Mouse (Mus musculus) olfactory bulb, adult 2 months (tissue): ENCODE results near the gene Rnase2a. TPM values are rescaled to one million over a fixed set of nuclear protein-coding genes. Genes with fewer than 3 reads are reported as not detected.
"Not testable (repeated sequence)": the region's sequence is repeated elsewhere in the genome, so short reads cannot be mapped to it uniquely, and the experiment has no call there.

ENCODE experiments used
- H3K27ac ChIP-seq: fragments of 200-500 bp; 2 replicates; pipeline ENCODE4 v1.5.1; 2012; ENCODE audit warnings: low read depth, low read length; ENCODE audit not compliant: insufficient read depth
- H3K4me1 ChIP-seq: fragments of 200-500 bp; 2 replicates; pipeline ENCODE4 v1.6.1; 2012; ENCODE audit warnings: low read length; ENCODE audit not compliant: control insufficient read depth, insufficient read depth
- H3K4me3 ChIP-seq: fragments of 200-500 bp; 2 replicates; pipeline ENCODE4 v1.5.1; 2012; ENCODE audit warnings: mild to moderate bottlenecking, low read depth, low read length, moderate library complexity; ENCODE audit not compliant: insufficient read depth
- CTCF ChIP-seq: fragments of 200-500 bp; IDR thresholded peaks from 2 replicates; pipeline ENCODE4 v1.5.1; 2012; ENCODE audit warnings: low read depth, mild to moderate bottlenecking, low read length, moderate library complexity; ENCODE audit not compliant: insufficient read depth
- POLR2A ChIP-seq: fragments of 200-500 bp; IDR thresholded peaks from 2 replicates; pipeline ENCODE4 v1.6.1; 2012; ENCODE audit warnings: mild to moderate bottlenecking, low read depth, low read length, moderate library complexity; ENCODE audit not compliant: insufficient read depth
- WGBS: fragments of 180-500 bp; shearing (Covaris S2); methylation state at CpG from one replicate; pipeline ENCODE4 v1.1.7; 2018; 5-methylcytosine and 5-hydroxymethylcytosine counted together
- polyA plus RNA-seq: library from polyadenylated mRNA; stranded (reverse); fragments of >200 nt; gene quantifications from 2 replicates; pipeline ENCODE4 v1.2.4, GENCODE M21; 2012; ENCODE audit warnings: low replicate concordance; ENCODE audit not compliant: missing spikeins, insufficient read depth, insufficient read length

Rnase2a gene
- polyA plus RNA-seq: not detected in 2 replicates

GRCm38 (mm10) chr14:51256041-51256440, at the start of gene Rnase2a:
Gene Rnase2a, minus strand, starts transcription at chr14:51256112.
- Histone ChIP-seq H3K4me1 (no peaks in the 10 kb centered on the region), H3K4me3 (no peak within 1 kb of the TSS), H3K27ac (no peak within 1 kb of the TSS)
- TF ChIP-seq POLR2A (no peak), CTCF (no peak)
- WGBS: 93% methylated on average over 3 of the region's 3 CpGs

GRCm38 (mm10) chr14:51291505-51291904, 35.6 kb upstream of the Rnase2a start:
- WGBS: 67% methylated on average over 1 of the region's 1 CpGs
- no peak overlapping the region for H3K4me3 ChIP-seq
- H3K4me1 ChIP-seq: no peaks in the 10 kb centered on the region
- H3K27ac ChIP-seq: no peak overlapping the region
- TF ChIP-seq CTCF (no peak), POLR2A (no peak)

- H3K27ac ChIP-seq, H3K4me3 ChIP-seq: not testable (repeated sequence)
- WGBS: 83% methylated on average over 1 of the region's 1 CpGs
These were observed 22.6 kb upstream of the Rnase2a start for GRCm38 (mm10) chr14:51278515-51278914.

GRCm38 (mm10) chr14:51268677-51269076, 12.8 kb upstream of the Rnase2a start:
- WGBS: 93% methylated on average over 1 of the region's 1 CpGs
- Histone ChIP-seq H3K27ac (no peak overlapping the region), H3K4me3 (no peak overlapping the region), H3K4me1 (no peaks in the 10 kb centered on the region)
- TF ChIP-seq POLR2A (no peak), CTCF (no peak)

More at GRCm38 (mm10) chr14:51278515-51278914, 22.6 kb upstream of the Rnase2a start:
- H3K4me1 ChIP-seq: not testable (repeated sequence)

- no peaks in the 10 kb centered on the region for H3K4me1 ChIP-seq
- no peak overlapping the region for H3K27ac ChIP-seq
- no peak overlapping the region for H3K4me3 ChIP-seq
- TF ChIP-seq CTCF (peak; percentile 86), POLR2A (no peak)
- 5% methylated on average over 9 of the region's 9 CpGs for WGBS
These were observed 10.2 kb upstream of the Rnase2a start for GRCm38 (mm10) chr14:51266113-51266512.

GRCm38 (mm10) chr14:51265667-51266066, 9.8 kb upstream of the Rnase2a start:
- Histone ChIP-seq H3K4me3 (no peak overlapping the region), H3K27ac (no peak overlapping the region), H3K4me1 (no peaks in the 10 kb centered on the region)
- WGBS: 41% methylated on average over 4 of the region's 4 CpGs
- TF ChIP-seq CTCF: no peak
- no peak for TF ChIP-seq POLR2A

- H3K27ac ChIP-seq: no peak overlapping the region
- TF ChIP-seq POLR2A (no peak), CTCF (no peak)
- no peak overlapping the region for H3K4me3 ChIP-seq
- H3K4me1 ChIP-seq: no peaks in the 10 kb centered on the region
These were observed 6.5 kb upstream of the Rnase2a start for GRCm38 (mm10) chr14:51262397-51262796.

GRCm38 (mm10) chr14:51259741-51260140, 3.8 kb upstream of the Rnase2a start:
- Histone ChIP-seq H3K4me3 (no peak overlapping the region), H3K4me1 (no peaks in the 10 kb centered on the region), H3K27ac (no peak overlapping the region)
- TF ChIP-seq POLR2A: no peak
- no peak for TF ChIP-seq CTCF
- WGBS: 93% methylated on average over 7 of the region's 7 CpGs

- 93% methylated on average over 1 of the region's 1 CpGs for WGBS
- Histone ChIP-seq H3K4me3 (no peak overlapping the region), H3K4me1 (no peaks in the 10 kb centered on the region), H3K27ac (no peak overlapping the region)
- no peak for TF ChIP-seq CTCF
- no peak for TF ChIP-seq POLR2A
These were observed 2.3 kb downstream of the Rnase2a start for GRCm38 (mm10) chr14:51253569-51253968.

- not testable (repeated sequence) for H3K27ac ChIP-seq, H3K4me3 ChIP-seq, H3K4me1 ChIP-seq
These were observed 3.7 kb downstream of the Rnase2a start for GRCm38 (mm10) chr14:51252206-51252605.

- WGBS: 80% methylated on average over 3 of the region's 3 CpGs
- TF ChIP-seq POLR2A: no peak
- no peak for TF ChIP-seq CTCF
- H3K27ac ChIP-seq: no peak overlapping the region
These were observed 5.6 kb downstream of the Rnase2a start for GRCm38 (mm10) chr14:51250348-51250747.

More at GRCm38 (mm10) chr14:51250348-51250747, 5.6 kb downstream of the Rnase2a start:
- H3K4me1 ChIP-seq: no peaks in the 10 kb centered on the region
- H3K4me3 ChIP-seq: no peak overlapping the region
